Mouse (Mus musculus) mouse embryonic stem cell (cell line): ENCODE measurements around the gene Arntl2.

Source experiments
- in situ Hi-C, 2 experiments: fragments of 300-500 bp; cut with MboI; formaldehyde crosslinking; loops; 1 replicate in 1 of 2; 3 replicates in 1 of 2; pipeline ENCODE4 v1.14.3; 2019 to 2020; ENCODE audit warnings: low sequenced_read_pairs in 2 of 2, low pct_unique_long_range_greater_than_20kb in 1 of 2, mixed read lengths in 1 of 2; ENCODE audit not compliant: unreplicated experiment in 1 of 2

Gene Arntl2

DNA sequence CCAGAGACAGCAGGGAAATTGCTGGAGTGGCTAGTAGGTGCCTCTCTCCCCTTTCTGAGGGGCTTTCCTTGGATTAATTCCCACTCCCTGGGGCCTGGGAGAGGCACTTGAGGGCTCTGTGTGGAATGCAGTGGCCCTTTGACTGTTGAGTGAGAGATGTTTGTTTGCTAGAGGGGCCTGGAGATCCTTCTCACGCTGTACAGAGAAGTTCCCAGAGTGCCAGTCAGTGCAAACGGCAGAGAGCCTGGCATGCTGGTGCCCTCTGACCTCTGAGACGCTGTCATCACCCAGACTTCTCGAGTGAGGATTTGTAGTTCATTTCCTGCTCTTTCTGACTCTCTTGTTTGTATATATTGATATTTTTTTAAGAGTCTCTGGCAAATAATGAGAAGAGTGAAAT is 39.9 kb downstream of the Arntl2 start:
- in situ Hi-C loops: loop anchor here in 1 of 2 experiments (10.0 kb wide), 1 partner anchor 159 kb away; no protein-coding TSS in a partner anchor

- in situ Hi-C loops: loop anchor here in 1 of 2 experiments (10.0 kb wide), 1 partner anchor 157 kb away; no protein-coding TSS in a partner anchor
These were observed 41.5 kb downstream of the Arntl2 start for GRCm38 (mm10) chr6:146837316-146837715.

DNA sequence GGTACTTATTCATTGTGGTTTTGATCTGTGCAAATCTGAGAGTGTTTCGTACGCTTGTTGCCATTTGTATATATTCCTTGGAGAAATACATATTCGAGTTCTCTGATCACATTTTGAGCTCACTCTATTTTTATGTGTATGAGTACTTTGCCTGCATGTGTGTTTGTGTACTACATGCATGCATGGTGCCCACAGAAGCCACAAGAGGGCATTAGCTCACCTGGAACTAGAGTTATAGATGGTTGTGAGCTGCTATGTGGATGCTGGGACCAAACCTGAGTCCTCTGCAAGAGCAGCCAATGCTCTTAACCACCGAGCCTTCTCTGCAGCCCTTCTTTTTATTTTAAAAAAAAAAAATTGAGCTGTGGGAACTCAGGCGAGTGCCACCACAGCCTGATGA is 42.5 kb downstream of the Arntl2 start:
- in situ Hi-C loops: loop anchor here in 1 of 2 experiments (10.0 kb wide), 1 partner anchor 156 kb away; no protein-coding TSS in a partner anchor

- in situ Hi-C loops: loop anchor here in 1 of 2 experiments (10.0 kb wide), 1 partner anchor 156 kb away; no protein-coding TSS in a partner anchor
These were observed 43.0 kb downstream of the Arntl2 start for GRCm38 (mm10) chr6:146838863-146839262.

GRCm38 (mm10) chr6:146844867-146845266 is 49.0 kb downstream of the Arntl2 start:
- in situ Hi-C loops: no loop called here

- in situ Hi-C loops: no loop called here
These were observed 49.5 kb downstream of the Arntl2 start for GRCm38 (mm10) chr6:146845347-146845746.

GRCm38 (mm10) chr6:146845961-146846750 is 50.3 kb downstream of the Arntl2 start:
- in situ Hi-C loops: no loop called here

GRCm38 (mm10) chr6:146847402-146847801 is 51.5 kb downstream of the Arntl2 start:
- in situ Hi-C loops: no loop called here

DNA sequence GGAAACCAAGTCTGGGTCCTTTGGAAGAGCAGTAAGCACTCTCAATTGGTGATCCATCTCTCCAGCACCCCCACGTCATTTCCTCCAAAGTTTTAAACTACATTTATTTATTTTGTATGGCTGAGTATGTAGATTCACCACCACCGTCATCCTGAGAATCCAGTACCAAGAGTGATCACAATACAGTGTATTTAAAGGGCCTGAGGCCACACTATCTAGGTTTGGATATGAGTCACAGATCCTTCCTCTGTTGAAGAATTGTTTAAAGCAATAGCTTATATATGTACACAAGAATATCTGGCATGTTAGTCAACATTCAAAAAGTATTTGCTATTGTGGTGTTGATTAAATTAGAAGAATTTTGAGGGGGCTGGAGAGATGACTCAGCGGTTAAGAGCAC is 52.4 kb downstream of the Arntl2 start:
- in situ Hi-C loops: no loop called here

DNA sequence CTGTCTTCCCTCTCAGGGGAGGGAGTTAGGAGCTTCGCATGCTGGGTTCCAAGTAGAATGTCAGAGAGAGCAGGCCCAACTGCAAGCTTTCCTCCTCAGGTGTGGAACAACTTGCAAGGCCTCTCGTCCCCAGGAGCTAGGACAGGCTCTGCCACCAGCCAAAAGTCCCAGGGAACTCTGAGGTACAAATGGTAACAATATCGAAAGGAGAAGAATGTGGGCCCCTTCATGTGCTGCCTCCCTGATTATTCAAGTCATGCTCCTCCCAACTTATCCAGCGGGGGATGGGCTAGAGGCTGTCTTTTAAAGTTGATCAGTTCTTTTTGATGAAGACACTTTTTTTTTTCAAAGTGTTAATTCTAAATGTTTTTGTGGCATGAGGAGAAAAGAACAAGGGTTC is 54.2 kb downstream of the Arntl2 start, which contains the start of gene Smco2:
Smco2 (plus strand) TSS at position 55 of the 400 bp plus-strand sequence.
- in situ Hi-C loops: no loop called here

GRCm38 (mm10) chr6:146851916-146852315 is 56.1 kb downstream of the Arntl2 start:
- in situ Hi-C loops: no loop called here

DNA sequence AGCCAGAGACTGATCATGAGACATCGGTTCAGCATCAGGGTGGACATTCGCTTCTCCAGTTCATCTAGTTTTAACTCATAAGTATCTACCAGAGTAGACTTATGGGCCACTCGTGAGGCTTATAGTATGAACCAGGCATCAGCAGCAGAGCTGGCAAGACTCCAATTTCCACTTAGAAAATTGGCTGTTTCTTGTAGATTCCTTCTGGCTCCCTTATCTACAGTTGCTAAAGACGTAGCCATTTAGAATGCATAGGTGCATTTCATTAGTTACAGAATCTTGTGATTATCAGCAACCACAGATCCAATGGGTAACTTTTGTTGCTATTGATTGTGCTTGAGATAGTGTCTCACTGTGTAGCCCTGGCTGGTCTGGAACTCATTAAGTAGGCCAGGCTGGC is 56.9 kb downstream of the Arntl2 start:
- in situ Hi-C loops: no loop called here

GRCm38 (mm10) chr6:146855185-146855584 is 59.3 kb downstream of the Arntl2 start:
- in situ Hi-C loops: no loop called here

DNA sequence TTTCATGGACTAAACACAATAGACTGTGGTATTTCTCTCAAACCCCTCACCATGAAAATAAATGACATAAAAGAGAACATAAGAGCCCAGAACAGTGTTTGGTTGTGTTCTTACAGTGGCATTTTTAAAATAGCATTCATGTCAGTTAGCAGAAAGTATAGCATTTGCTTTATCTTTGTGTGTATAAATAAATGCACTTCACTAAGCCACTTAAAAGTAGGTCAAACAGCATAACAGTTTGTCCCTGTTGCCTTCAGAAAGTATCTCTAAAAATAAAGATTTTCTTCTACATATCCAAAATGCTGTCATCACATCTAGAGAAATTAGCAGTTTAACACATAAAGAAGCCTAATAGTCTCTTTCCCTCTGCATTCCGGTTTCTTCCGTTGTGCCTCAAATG is 61.5 kb downstream of the Arntl2 start:
- in situ Hi-C loops: no loop called here

GRCm38 (mm10) chr6:146863154-146863553 is 67.3 kb downstream of the Arntl2 start:
- in situ Hi-C loops: loop anchor here in 1 of 2 experiments (10.0 kb wide), 1 partner anchor 132 kb away; no protein-coding TSS in a partner anchor

DNA sequence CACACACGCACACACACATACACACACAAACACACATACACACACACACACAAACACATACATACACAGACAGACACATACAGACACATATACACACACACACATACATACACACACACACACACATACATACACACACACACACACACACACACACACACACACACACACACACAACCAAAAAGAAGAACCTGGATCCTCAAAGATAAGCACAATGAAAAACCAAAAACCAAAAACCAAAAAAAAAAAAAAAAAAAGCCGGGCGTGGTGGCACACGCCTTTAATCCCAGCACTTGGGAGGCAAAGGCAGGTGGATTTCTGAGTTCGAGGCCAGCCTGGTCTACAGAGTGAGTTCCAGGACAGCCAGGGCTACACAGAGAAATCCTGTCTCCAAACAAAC is 68.5 kb downstream of the Arntl2 start:
- in situ Hi-C loops: loop anchor here in 1 of 2 experiments (10.0 kb wide), 1 partner anchor 130 kb away; no protein-coding TSS in a partner anchor

DNA sequence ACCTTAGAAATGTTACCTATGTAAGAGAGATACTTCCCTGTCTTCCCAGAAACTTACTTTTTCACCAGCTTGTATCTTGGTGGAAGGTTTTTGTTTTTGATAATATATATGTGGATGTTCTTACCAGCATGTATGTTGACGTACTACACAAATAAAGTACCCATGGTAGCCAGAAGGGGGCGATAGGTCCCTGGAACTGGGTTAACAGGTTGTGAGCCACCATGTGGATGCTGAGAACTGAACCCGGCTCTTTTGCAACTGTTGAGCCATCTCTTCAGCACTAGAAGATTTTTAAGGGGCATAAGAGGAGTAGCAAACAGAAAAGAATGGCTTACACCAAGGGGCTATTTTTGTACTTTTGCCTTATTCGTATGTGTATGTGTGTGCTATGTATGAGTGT is 69.8 kb downstream of the Arntl2 start:
- in situ Hi-C loops: loop anchor here in 1 of 2 experiments (10.0 kb wide), 1 partner anchor 129 kb away; no protein-coding TSS in a partner anchor

DNA sequence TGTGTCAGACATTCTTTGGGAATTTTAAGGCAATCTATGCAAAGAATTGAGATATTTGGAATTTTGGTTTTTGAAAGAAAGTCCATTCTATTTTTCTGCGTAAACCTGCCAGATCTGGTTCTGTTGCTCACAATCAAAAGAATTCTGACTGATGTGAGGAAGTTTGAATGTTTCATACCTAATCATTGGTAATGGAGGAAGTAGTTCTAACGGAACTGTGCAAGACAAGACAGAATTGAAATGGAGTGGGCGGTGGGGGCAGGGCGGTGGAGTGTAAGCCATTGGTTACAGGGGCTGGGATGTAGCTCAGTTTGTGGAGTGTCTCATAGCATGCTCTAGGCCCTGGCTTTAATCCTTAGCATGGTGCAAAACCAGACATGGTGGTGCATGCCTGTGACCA is 76.1 kb downstream of the Arntl2 start:
- in situ Hi-C loops: no loop called here

GRCm38 (mm10) chr6:146874415-146874814 is 78.6 kb downstream of the Arntl2 start:
- in situ Hi-C loops: no loop called here

DNA sequence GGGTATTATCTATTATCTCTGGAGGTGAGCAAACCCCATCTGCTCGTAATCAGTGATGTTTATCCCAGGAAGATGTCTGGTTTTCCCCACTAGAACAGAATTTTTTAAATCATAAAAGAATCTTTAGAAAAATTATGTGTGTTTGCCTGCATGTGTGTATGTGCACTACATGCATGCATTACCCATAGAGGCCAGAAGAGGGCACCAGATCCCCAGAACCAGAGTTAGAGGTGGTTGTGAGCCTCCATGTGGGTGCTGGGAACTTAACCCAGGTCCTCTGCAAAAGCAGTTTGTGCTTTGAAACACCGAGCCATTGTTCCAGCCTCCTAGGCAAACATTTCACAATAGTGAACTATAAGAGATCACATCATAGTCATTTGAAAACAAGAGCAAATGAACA is 81.0 kb downstream of the Arntl2 start:
- in situ Hi-C loops: no loop called here
